Mouse (Mus musculus): ENCODE data around the gene Nlk.

GRCm38 (mm10) chr11:78708642-78709041 is 11.5 kb upstream of the Nlk start:
- TF ChIP-seq CTCF (IDR thresholded peaks at IDR 0.05; ENCODE audit: control insufficient read depth, insufficient read depth, low read length) (no peak), POLR2A (IDR thresholded peaks at IDR 0.05; ENCODE audit: borderline replicate concordance, control insufficient read depth, low read depth, low read length) (no peak)

All from bone marrow, adult 2 months (tissue).